ENCODE assay signal across 8 mouse cellular contexts in genomic region chr13:94063156-94063555, GRCm38 (mm10). TPM values are rescaled to one million over a fixed set of nuclear protein-coding genes. Genes with fewer than 3 reads are reported as not detected.
DNase-seq lines count a peak whose midpoint lies in the region; ATAC-seq lines count a peak whose summit lies in the region.

No protein-coding gene starts in this region.

- no peak overlapping the region for H3K27ac ChIP-seq in embryonic facial prominence, embryonic 13.5 days
- peak overlapping the region; percentile 77 for H3K27ac ChIP-seq in kidney, embryonic 14.5 days (ENCODE audit: low read depth, low read length)

- no peak for ATAC-seq in embryonic facial prominence, embryonic 13.5 days (ENCODE audit: insufficient number of reproducible peaks, insufficient read depth, low FRiP score, low TSS enrichment, low read depth)
- ATAC-seq in kidney, embryonic 14.5 days (ENCODE audit: low FRiP score, low TSS enrichment): no peak

- 0 out of 2 replicates have a peak, but pooled peaks cover 4% of the 10 kb centered on the region for H3K36me3 ChIP-seq in embryonic facial prominence, embryonic 13.5 days
- no peaks in the 10 kb centered on the region; the same call in 1 of the 2 replicates for H3K36me3 ChIP-seq in kidney, embryonic 14.5 days (ENCODE audit: control insufficient read depth, insufficient read depth, low read length)

- DNase-seq in heart, adult 11 months: peak; percentile 90
- no peak for DNase-seq in heart, adult 8-10 months (ENCODE audit: low spot score)
- DNase-seq in lung, postnatal 36 days: peak; percentile 30
- DNase-seq in layer of hippocampus, postnatal 14 days (ENCODE audit: low spot score in 2 of 2): no peak
- DNase-seq in testis, postnatal 10 days (ENCODE audit: low spot score): no peak
- no peak for DNase-seq in cerebellum, postnatal 14 days

- H3K27me3 ChIP-seq in embryonic facial prominence, embryonic 13.5 days: no peaks in the 10 kb centered on the region
- no peaks in the 10 kb centered on the region for H3K27me3 ChIP-seq in kidney, embryonic 14.5 days (ENCODE audit: control insufficient read depth, insufficient read depth, low read length)

- H3K9me3 ChIP-seq in embryonic facial prominence, embryonic 13.5 days: no peaks in the 10 kb centered on the region
- H3K9me3 ChIP-seq in kidney, embryonic 14.5 days (ENCODE audit: control insufficient read depth, low read length): no peaks in the 10 kb centered on the region

- peaks cover 79% of the 10 kb centered on the region for H3K4me1 ChIP-seq in embryonic facial prominence, embryonic 13.5 days
- H3K4me1 ChIP-seq in kidney, embryonic 14.5 days (ENCODE audit: control insufficient read depth, insufficient read depth, low read length): peaks cover 67% of the 10 kb centered on the region

- WGBS in embryonic facial prominence, embryonic 13.5 days: 45% methylated on average over 8 of the region's 8 CpGs
- 50% methylated on average over 8 of the region's 8 CpGs for WGBS in kidney, embryonic 14.5 days

- H3K4me3 ChIP-seq in embryonic facial prominence, embryonic 13.5 days: no peak overlapping the region
- H3K4me3 ChIP-seq in kidney, embryonic 14.5 days (ENCODE audit: low read length): peak overlapping the region; percentile 17; the same call in 1 of the 2 replicates

- H3K4me2 ChIP-seq in embryonic facial prominence, embryonic 13.5 days: peak overlapping the region; percentile 48
- peak overlapping the region; percentile 34; the same call in 1 of the 2 replicates for H3K4me2 ChIP-seq in kidney, embryonic 14.5 days (replicated peaks; ENCODE audit: low read depth, low read length)

- 0 out of 2 replicates have a peak overlapping the region, but pooled peaks have one; percentile 2 for H3K9ac ChIP-seq in embryonic facial prominence, embryonic 13.5 days
- no peak overlapping the region; the same call in 1 of the 2 replicates for H3K9ac ChIP-seq in kidney, embryonic 14.5 days (ENCODE audit: low read depth, low read length)

RNA-seq across cellular contexts. Expression of gene Lhfpl2, which starts 5.6 kb away (rescaled TPM):
- 1 to 10 TPM; 1.9 to 4.1 (median 2.9) TPM for total RNA-seq in heart, adult 8-10 months (2022)
- 59.2 and 60.6 TPM in 2 replicates for polyA plus RNA-seq in embryonic facial prominence, embryonic 13.5 days (2015; fragmentation: Nextera tagmentation; extraction: Ambion mirVana)
- polyA plus RNA-seq in kidney, embryonic 14.5 days (2014; fragmentation: Nextera tagmentation; extraction: Ambion mirVana): 48.7 and 81.0 TPM in 2 replicates
- 10 to 100 TPM; 35.5 to 40.1 TPM for total RNA-seq in layer of hippocampus, postnatal 14 days (2021)

Comparison
In these comparisons a context has a peak if more than half of its experiments do, and no peak if none do; other contexts are left out.
1. DNase-seq: peak in heart, adult 11 months (single experiment) and lung, postnatal 36 days (single experiment); none in heart, adult 8-10 months (single experiment), layer of hippocampus, postnatal 14 days (0 of 2), testis, postnatal 10 days (single experiment) and cerebellum, postnatal 14 days (0 of 2).
2. RNA of gene Lhfpl2, which starts 5.6 kb away (total RNA-seq): 35.5 to 40.1 TPM in layer of hippocampus, postnatal 14 days; 1.9 to 4.1 TPM in heart, adult 8-10 months; every median in the first group is over 4 times any median in the second.